ENCODE assay signal across 8 mouse cellular contexts in the genomic region with DNA sequence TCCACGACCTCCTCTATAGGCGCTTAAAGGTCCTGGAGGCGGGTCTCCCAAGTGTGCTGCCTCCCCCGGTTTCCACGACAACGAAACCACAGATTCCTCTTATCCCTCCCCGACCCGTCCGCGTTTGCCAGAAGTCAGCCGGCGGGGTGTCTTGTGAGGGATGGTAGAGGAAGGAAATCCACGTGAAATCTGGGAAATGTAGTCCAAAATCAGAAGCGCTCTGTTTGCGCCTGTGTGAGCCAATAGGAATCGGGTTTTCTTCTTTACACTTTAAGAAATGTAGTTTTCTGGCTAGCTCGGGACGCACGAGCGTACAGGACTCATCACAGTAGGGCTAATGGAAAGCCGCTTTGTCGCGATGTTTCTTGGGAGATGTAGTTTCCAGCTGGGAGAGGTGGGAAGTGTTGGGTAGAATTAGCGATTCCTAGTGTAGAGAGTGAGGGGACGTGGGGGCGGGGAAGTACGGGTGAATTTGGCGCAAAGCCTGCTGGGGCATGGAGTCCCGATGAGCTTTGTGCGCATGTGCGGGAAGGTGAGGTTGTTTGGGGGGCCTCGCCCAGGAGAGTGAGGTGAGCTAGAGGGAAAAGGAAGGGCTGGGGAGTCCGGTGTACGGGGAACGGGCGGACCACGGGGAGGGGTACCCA. TPM values are rescaled to one million over a fixed set of nuclear protein-coding genes. Genes with fewer than 3 reads are reported as not detected.
A peak's percentile ranks its signal among the peaks of the same experiment; 100 is the strongest.
DNase-seq lines count a peak whose midpoint lies in the region; ATAC-seq and TF ChIP-seq lines count a peak whose summit lies in the region.

A gene (plus strand): TSS at position 221 of the 644 bp plus-strand sequence.

- ATAC-seq in forebrain, embryonic 12.5 days (ENCODE audit: low FRiP score): peak; percentile 97
- ATAC-seq in heart, postnatal 0 days (ENCODE audit: insufficient read depth, low read depth): peak; percentile 96
- ATAC-seq in liver, embryonic 16.5 days (ENCODE audit: low read depth): peak; percentile 84
- ATAC-seq in neural tube, embryonic 13.5 days (ENCODE audit: low read depth): peak; percentile 98

- TF ChIP-seq EP300 in heart, postnatal 0 days (IDR thresholded peaks at IDR 0.05; ENCODE audit: low read depth): no peak

- no peak for TF ChIP-seq CTCF in E14TG2a.4 (conservative IDR thresholded peaks at IDR 0.05; ENCODE audit: low read length)
- no peak for TF ChIP-seq CTCF in heart, postnatal 0 days (IDR thresholded peaks at IDR 0.05; ENCODE audit: low read depth)
- no peak for TF ChIP-seq CTCF in testis, adult 2 months (IDR thresholded peaks at IDR 0.05; ENCODE audit: control insufficient read depth, insufficient read depth, insufficient replicate concordance, low read depth, low read length)

- peak; percentile 91 for DNase-seq in c-Kit-positive CD71-positive TER-119-positive erythroid progenitor cells, embryonic 14.5 days (ENCODE audit: low spot score)
- DNase-seq in heart, postnatal 0 days (ENCODE audit: low spot score): peak; percentile 98
- DNase-seq in kidney, postnatal 4 days: peak; percentile 99

- peak within 1 kb of the TSS; percentile 86 for H3K27ac ChIP-seq in forebrain, embryonic 12.5 days
- peak within 1 kb of the TSS; percentile 54 for H3K27ac ChIP-seq in heart, postnatal 0 days (ENCODE audit: low read depth)
- H3K27ac ChIP-seq in liver, embryonic 16.5 days (ENCODE audit: low read length): peak within 1 kb of the TSS; percentile 76
- peak within 1 kb of the TSS; percentile 86 for H3K27ac ChIP-seq in neural tube, embryonic 13.5 days (replicated peaks)
- peak within 1 kb of the TSS; percentile 92 for H3K27ac ChIP-seq in testis, adult 2 months (ENCODE audit: control insufficient read depth, insufficient read depth, low read depth, low read length)

- peak; percentile 60; the same call in 1 of the 2 replicates for TF ChIP-seq POLR2A in testis, adult 2 months (IDR thresholded peaks at IDR 0.05; ENCODE audit: control insufficient read depth, low read depth, low read length)

- peak within 1 kb of the TSS; percentile 80 for H3K4me2 ChIP-seq in forebrain, embryonic 12.5 days
- H3K4me2 ChIP-seq in heart, postnatal 0 days (ENCODE audit: low read depth, low read length): peak within 1 kb of the TSS; percentile 74
- H3K4me2 ChIP-seq in liver, embryonic 16.5 days (ENCODE audit: low read depth, low read length): peak within 1 kb of the TSS; percentile 95
- H3K4me2 ChIP-seq in neural tube, embryonic 13.5 days: peak within 1 kb of the TSS; percentile 85

- under 1% methylated on average over 37 of the region's 37 CpGs for WGBS in forebrain, embryonic 12.5 days
- under 1% methylated on average over 37 of the region's 37 CpGs for WGBS in heart, postnatal 0 days
- 1% methylated on average over 37 of the region's 37 CpGs for WGBS in liver, embryonic 16.5 days (ENCODE audit: insufficient replicate concordance)
- 1% methylated on average over 37 of the region's 37 CpGs for WGBS in neural tube, embryonic 13.5 days

- no peaks in the 10 kb centered on the region for H3K9me3 ChIP-seq in E14TG2a.4 (ENCODE audit: low read length)
- no peaks in the 10 kb centered on the region for H3K9me3 ChIP-seq in forebrain, embryonic 12.5 days
- no peaks in the 10 kb centered on the region for H3K9me3 ChIP-seq in heart, postnatal 0 days (replicated peaks; ENCODE audit: control insufficient read depth, low read length)
- no peaks in the 10 kb centered on the region for H3K9me3 ChIP-seq in liver, embryonic 16.5 days (replicated peaks; ENCODE audit: control insufficient read depth, low read length)
- no peaks in the 10 kb centered on the region for H3K9me3 ChIP-seq in neural tube, embryonic 13.5 days

- peaks cover 42% of the 10 kb centered on the region for H3K4me1 ChIP-seq in E14TG2a.4 (replicated peaks; ENCODE audit: low read depth, low read length)
- peaks cover 17% of the 10 kb centered on the region; the same call in 1 of the 2 replicates for H3K4me1 ChIP-seq in forebrain, embryonic 12.5 days
- 0 out of 2 replicates have a peak, but pooled peaks cover 6% of the 10 kb centered on the region for H3K4me1 ChIP-seq in heart, postnatal 0 days (ENCODE audit: control insufficient read depth, insufficient read depth)
- H3K4me1 ChIP-seq in liver, embryonic 16.5 days (ENCODE audit: control insufficient read depth, low read depth, low read length): peaks cover 19% of the 10 kb centered on the region
- peaks cover 19% of the 10 kb centered on the region for H3K4me1 ChIP-seq in neural tube, embryonic 13.5 days (replicated peaks)
- H3K4me1 ChIP-seq in testis, adult 2 months (ENCODE audit: control insufficient read depth, insufficient read depth, low read length): peaks cover 4% of the 10 kb centered on the region

- H3K27me3 ChIP-seq in E14TG2a.4 (ENCODE audit: insufficient read depth, low read length): no peaks in the 10 kb centered on the region
- H3K27me3 ChIP-seq in forebrain, embryonic 12.5 days: no peaks in the 10 kb centered on the region
- H3K27me3 ChIP-seq in heart, postnatal 0 days (ENCODE audit: control insufficient read depth, insufficient read depth, low read length): no peaks in the 10 kb centered on the region
- no peaks in the 10 kb centered on the region for H3K27me3 ChIP-seq in liver, embryonic 16.5 days (ENCODE audit: control insufficient read depth, insufficient read depth, low read depth, low read length)
- no peaks in the 10 kb centered on the region for H3K27me3 ChIP-seq in neural tube, embryonic 13.5 days
- H3K27me3 ChIP-seq in testis, adult 2 months (ENCODE audit: control insufficient read depth, insufficient read depth, low read length): no peaks in the 10 kb centered on the region

- peaks cover 29% of the 10 kb centered on the region for H3K36me3 ChIP-seq in E14TG2a.4 (ENCODE audit: insufficient read depth, low read length)
- no peaks in the 10 kb centered on the region; the same call in 1 of the 2 replicates for H3K36me3 ChIP-seq in forebrain, embryonic 12.5 days (replicated peaks)
- H3K36me3 ChIP-seq in heart, postnatal 0 days (replicated peaks; ENCODE audit: control insufficient read depth, insufficient read depth, low read length): no peaks in the 10 kb centered on the region
- H3K36me3 ChIP-seq in liver, embryonic 16.5 days (ENCODE audit: control insufficient read depth, insufficient read depth): no peaks in the 10 kb centered on the region
- H3K36me3 ChIP-seq in neural tube, embryonic 13.5 days: peaks cover 15% of the 10 kb centered on the region; the same call in 1 of the 2 replicates
- H3K36me3 ChIP-seq in testis, adult 2 months (ENCODE audit: control insufficient read depth, insufficient read depth, low read length): no peaks in the 10 kb centered on the region

- H3K9ac ChIP-seq in forebrain, embryonic 12.5 days: peak within 1 kb of the TSS; percentile 78
- peak within 1 kb of the TSS; percentile 63 for H3K9ac ChIP-seq in heart, postnatal 0 days (replicated peaks; ENCODE audit: low read depth, low read length)
- peak within 1 kb of the TSS; percentile 66 for H3K9ac ChIP-seq in liver, embryonic 16.5 days (ENCODE audit: low read depth, low read length)
- H3K9ac ChIP-seq in neural tube, embryonic 13.5 days: peak within 1 kb of the TSS; percentile 86

- H3K4me3 ChIP-seq in E14TG2a.4 (replicated peaks; ENCODE audit: low read length): peak within 1 kb of the TSS; percentile 88
- H3K4me3 ChIP-seq in forebrain, embryonic 12.5 days (replicated peaks): peak within 1 kb of the TSS; percentile 66
- peak within 1 kb of the TSS; percentile 66 for H3K4me3 ChIP-seq in heart, postnatal 0 days (ENCODE audit: low read depth, low read length)
- H3K4me3 ChIP-seq in liver, embryonic 16.5 days (ENCODE audit: low read depth, low read length): peak within 1 kb of the TSS; percentile 65
- H3K4me3 ChIP-seq in neural tube, embryonic 13.5 days: peak within 1 kb of the TSS; percentile 70
- H3K4me3 ChIP-seq in testis, adult 2 months (ENCODE audit: control insufficient read depth, low read depth, low read length): peak within 1 kb of the TSS; percentile 90

RNA-seq across cellular contexts. Expression of the gene that starts here (rescaled TPM):
- polyA plus RNA-seq in forebrain, embryonic 12.5 days (2016; fragmentation: Nextera tagmentation; extraction: Ambion mirVana): 75.1 and 81.3 TPM in 2 replicates
- 24.2 and 58.7 TPM in 2 replicates for total RNA-seq in heart, postnatal 0 days (2014; rRNA removed; ENCODE audit: low replicate concordance)
- 20.7 and 28.0 TPM in 2 replicates for polyA plus RNA-seq in heart, postnatal 0 days (2015; fragmentation: Nextera tagmentation; extraction: Ambion mirVana)
- 16.1 and 16.6 TPM in 2 replicates for polyA plus RNA-seq in liver, embryonic 16.5 days (2015; fragmentation: Nextera tagmentation; extraction: Ambion mirVana)
- polyA plus RNA-seq in neural tube, embryonic 13.5 days (2015; fragmentation: Nextera tagmentation; extraction: Ambion mirVana): 71.4 and 81.0 TPM in 2 replicates
- polyA plus RNA-seq in testis, adult 2 months (2012; rRNA removed): 20.3 and 21.6 TPM in 2 replicates

Comparison
In these comparisons a context has a peak if more than half of its experiments do, and no peak if none do; other contexts are left out.
1. Peak in every context shown above with its lines: DNase-seq, ATAC-seq, H3K4me3 ChIP-seq and H3K27ac ChIP-seq.